Mouse (Mus musculus) C2C12 (cell line): Measurements from ENCODE around the gene 3300002I08Rik. TPM values are rescaled to one million over a fixed set of nuclear protein-coding genes. Genes with fewer than 3 reads are reported as not detected.
A peak's percentile ranks its signal among the peaks of the same experiment; 100 is the strongest.
"Not testable (repeated sequence)": the region's sequence is repeated elsewhere in the genome, so short reads cannot be mapped to it uniquely, and the experiment has no call there.

ENCODE experiments used
- H3K27me3 ChIP-seq: one replicate; pipeline ENCODE4 v1.6.1; 2011; ENCODE audit not compliant: control insufficient read depth, insufficient read depth, insufficient read length
- H3K36me3 ChIP-seq: one replicate; pipeline ENCODE4 v1.6.1; 2011; ENCODE audit not compliant: control insufficient read depth, insufficient read depth
- H3K4me3 ChIP-seq: one replicate; pipeline ENCODE4 v1.5.1; 2011; ENCODE audit warnings: mild to moderate bottlenecking, control low read depth; ENCODE audit not compliant: poor library complexity, insufficient read depth, severe bottlenecking
- H3K79me2 ChIP-seq: one replicate; pipeline ENCODE4 v1.6.1; 2011; ENCODE audit not compliant: control insufficient read depth, insufficient read depth
- H3K79me3 ChIP-seq: one replicate; pipeline ENCODE4 v1.6.1; 2011; ENCODE audit warnings: low read depth, control low read depth
- H3ac ChIP-seq: one replicate; pipeline ENCODE3; 2011; ENCODE audit warnings: low read depth; ENCODE audit not compliant: control insufficient read depth, insufficient read length
- CEBPB ChIP-seq: IDR thresholded peaks from one replicate; pipeline ENCODE4 v1.6.1; 2011; ENCODE audit warnings: low read depth, mild to moderate bottlenecking, control low read depth, moderate library complexity
- CTCF ChIP-seq: IDR thresholded peaks from one replicate; pipeline ENCODE4 v1.5.1; 2011; ENCODE audit not compliant: control insufficient read depth, insufficient read depth, insufficient read length
- FOSL1 ChIP-seq: IDR thresholded peaks from one replicate; pipeline ENCODE4 v1.8.0; 2011; ENCODE audit warnings: mild to moderate bottlenecking, low read length; ENCODE audit not compliant: poor library complexity, insufficient read depth, severe bottlenecking
- MAX ChIP-seq: IDR thresholded peaks from one replicate; pipeline ENCODE4 v1.6.1; 2011; ENCODE audit warnings: mild to moderate bottlenecking, control low read depth
- MYOD1 ChIP-seq: IDR thresholded peaks from one replicate; pipeline ENCODE4 v1.6.1; 2011; ENCODE audit warnings: low read depth; ENCODE audit not compliant: control insufficient read depth, insufficient read length
- MYOG ChIP-seq: IDR thresholded peaks from one replicate; pipeline ENCODE4 v1.6.1; 2011; ENCODE audit not compliant: control insufficient read depth, insufficient read length; ENCODE audit errors: extremely low read depth
- USF1 ChIP-seq: IDR thresholded peaks from one replicate; pipeline ENCODE4 v1.6.1; 2011; ENCODE audit warnings: low read depth, mild to moderate bottlenecking, control low read depth, moderate library complexity
- polyA plus RNA-seq: library from polyadenylated mRNA; unstranded; fragments of >200 nt; fragmentation: generic; extraction: Trizol; gene quantifications from one replicate; pipeline ENCODE4 v1.2.1, GENCODE M21; 2012; ENCODE audit warnings: missing spikeins

3300002I08Rik gene
- polyA plus RNA-seq, 1 experiment: 0.75 TPM

GRCm38 (mm10) chr2:150318973-150319372, 43.6 kb downstream of the 3300002I08Rik start:
- TF ChIP-seq CTCF: no peak
- no peak for TF ChIP-seq MYOG
- TF ChIP-seq MAX: no peak
- TF ChIP-seq CEBPB: no peak
- no peak for TF ChIP-seq USF1
- no peak for TF ChIP-seq MYOD1
- TF ChIP-seq FOSL1: no peak
- Histone ChIP-seq H3ac (no peak overlapping the region), H3K79me2 (peaks cover 94% of the 10 kb centered on the region), H3K36me3 (peaks cover 34% of the 10 kb centered on the region), H3K4me3 (no peak overlapping the region), H3K79me3 (peaks cover 68% of the 10 kb centered on the region), H3K27me3 (no peaks in the 10 kb centered on the region)

- H3K4me3 ChIP-seq: no peak overlapping the region
- H3K36me3 ChIP-seq: peaks cover 28% of the 10 kb centered on the region
- H3K79me3 ChIP-seq: peaks cover 74% of the 10 kb centered on the region
- no peak for TF ChIP-seq MAX
- TF ChIP-seq MYOD1: no peak
- no peaks in the 10 kb centered on the region for H3K27me3 ChIP-seq
- peaks cover 96% of the 10 kb centered on the region for H3K79me2 ChIP-seq
- H3ac ChIP-seq: no peak overlapping the region
These were observed 46.4 kb downstream of the 3300002I08Rik start for GRCm38 (mm10) chr2:150316140-150316539.

GRCm38 (mm10) chr2:150310952-150311884, 51.3 kb downstream of the 3300002I08Rik start:
- Histone ChIP-seq H3K79me2 (peaks cover 48% of the 10 kb centered on the region), H3K4me3 (peak overlapping the region; percentile 53), H3K36me3 (peaks cover 12% of the 10 kb centered on the region), H3K79me3 (peaks cover 37% of the 10 kb centered on the region), H3ac (peak overlapping the region; percentile 93)
- H3K27me3 ChIP-seq: not testable (repeated sequence)
- TF ChIP-seq USF1: peak; percentile 34
- TF ChIP-seq MAX: peak; percentile 92

GRCm38 (mm10) chr2:150307183-150307773, 55.3 kb downstream of the 3300002I08Rik start:
- Histone ChIP-seq H3K79me2 (peaks cover 11% of the 10 kb centered on the region), H3K27me3 (no peaks in the 10 kb centered on the region), H3K79me3 (peaks cover 5% of the 10 kb centered on the region), H3K36me3 (no peaks in the 10 kb centered on the region), H3K4me3 (no peak overlapping the region), H3ac (no peak overlapping the region)
- TF ChIP-seq USF1 (no peak), MYOG (no peak)

GRCm38 (mm10) chr2:150299096-150299495, 63.5 kb downstream of the 3300002I08Rik start:
- no peaks in the 10 kb centered on the region for H3K36me3 ChIP-seq
- H3ac ChIP-seq: no peak overlapping the region
- H3K4me3 ChIP-seq: no peak overlapping the region
- TF ChIP-seq FOSL1 (no peak), MAX (no peak), CEBPB (no peak), MYOD1 (no peak), USF1 (no peak)
- no peaks in the 10 kb centered on the region for H3K79me2 ChIP-seq
- H3K27me3 ChIP-seq: no peaks in the 10 kb centered on the region
- H3K79me3 ChIP-seq: no peaks in the 10 kb centered on the region

GRCm38 (mm10) chr2:150293669-150294068, 68.9 kb downstream of the 3300002I08Rik start:
- Histone ChIP-seq H3K4me3 (no peak overlapping the region), H3K27me3 (no peaks in the 10 kb centered on the region), H3K79me2 (no peaks in the 10 kb centered on the region), H3ac (no peak overlapping the region), H3K79me3 (no peaks in the 10 kb centered on the region), H3K36me3 (no peaks in the 10 kb centered on the region)
- TF ChIP-seq CTCF (no peak), MAX (no peak), MYOD1 (no peak), CEBPB (no peak), MYOG (no peak), FOSL1 (no peak), USF1 (no peak)

Other genes with a start within 250 kb of the 3300002I08Rik start
- gene Zfp120, start 226.1 kb downstream of the 3300002I08Rik start, polyA plus RNA-seq: 1.4 TPM
- not detected for gene Gm10770, start 183.1 kb downstream of the 3300002I08Rik start, polyA plus RNA-seq
- gene Gm14139, start 181.0 kb downstream of the 3300002I08Rik start, polyA plus RNA-seq: 1.3 TPM
- 0.74 TPM for gene Zfp937, start 144.7 kb downstream of the 3300002I08Rik start, polyA plus RNA-seq
- gene Gm21994, start 107.2 kb downstream of the 3300002I08Rik start, polyA plus RNA-seq: 0.83 TPM
- 0.18 TPM for gene Gm14124, start 105.2 kb downstream of the 3300002I08Rik start, polyA plus RNA-seq
- not detected for gene Gm10130, start 39.1 kb downstream of the 3300002I08Rik start, polyA plus RNA-seq
- 0.47 TPM for gene Zfp442, start 88.7 kb upstream of the 3300002I08Rik start, polyA plus RNA-seq
- gene Zfp345, start 122.3 kb upstream of the 3300002I08Rik start, polyA plus RNA-seq: 0.18 TPM
- not detected for gene Cst7, start 207.7 kb upstream of the 3300002I08Rik start, polyA plus RNA-seq
- 25.6 TPM for gene Apmap, start 245.8 kb upstream of the 3300002I08Rik start, polyA plus RNA-seq